Mouse (Mus musculus) olfactory bulb, adult 2 months (tissue): ENCODE results near the gene Cd82.

Source experiments
- CTCF ChIP-seq: fragments of 200-500 bp; IDR thresholded peaks from 2 replicates; pipeline ENCODE4 v1.5.1; 2012; ENCODE audit warnings: low read depth, mild to moderate bottlenecking, low read length, moderate library complexity; ENCODE audit not compliant: insufficient read depth
- POLR2A ChIP-seq: fragments of 200-500 bp; IDR thresholded peaks from 2 replicates; pipeline ENCODE4 v1.6.1; 2012; ENCODE audit warnings: mild to moderate bottlenecking, low read depth, low read length, moderate library complexity; ENCODE audit not compliant: insufficient read depth

- TF ChIP-seq POLR2A (no peak), CTCF (no peak)
These were observed 76.0 kb downstream of the Cd82 start for GRCm38 (mm10) chr2:93386958-93387357.
